In the genomic region with DNA sequence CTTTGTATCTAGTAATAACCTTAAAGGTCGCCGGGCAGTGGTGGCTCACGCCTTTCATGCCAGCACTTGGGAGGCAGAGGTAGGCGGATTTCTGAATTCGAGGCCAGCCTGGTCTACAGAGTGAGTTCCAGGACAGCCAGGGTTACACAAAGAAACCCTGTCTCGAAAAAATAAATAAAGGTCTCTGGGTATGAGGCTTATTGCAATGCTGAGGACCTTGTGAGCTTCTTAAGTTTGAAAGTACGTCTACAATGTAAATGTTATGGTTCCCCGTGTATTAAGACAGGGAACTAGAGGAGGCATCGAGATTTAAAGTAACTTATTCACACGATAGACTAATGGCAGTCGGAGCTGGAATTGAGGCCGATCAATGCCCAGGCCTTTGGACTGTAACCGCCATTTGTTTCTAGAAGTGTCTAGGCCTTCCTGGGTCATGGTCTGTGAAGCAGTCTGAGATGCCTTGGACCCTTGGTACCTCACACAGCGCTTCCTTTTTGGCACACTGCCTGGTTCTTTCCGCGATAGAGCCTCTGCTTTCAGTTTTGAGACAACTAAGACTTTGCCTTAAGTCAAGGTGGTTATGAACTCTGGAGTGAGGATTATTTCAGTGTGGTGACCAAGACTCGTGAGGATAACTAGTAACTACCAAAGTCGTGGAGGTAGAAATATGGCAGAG, we compare ENCODE assay signal across 8 mouse cellular contexts. TPM values are rescaled to one million over a fixed set of nuclear protein-coding genes. Genes with fewer than 3 reads are reported as not detected.
DNase-seq lines count a peak whose midpoint lies in the region; ATAC-seq and TF ChIP-seq lines count a peak whose summit lies in the region.

No protein-coding gene starts in this region.

- no peaks in the 10 kb centered on the region; the same call in 1 of the 2 replicates for H3K9me3 ChIP-seq in ES-E14 (ENCODE audit: control insufficient read depth, insufficient read depth, low read depth, low read length)
- H3K9me3 ChIP-seq in hindbrain, embryonic 13.5 days = no peaks in the 10 kb centered on the region

- in situ Hi-C loops in ES-E14 (cut with MboI; ENCODE audit: low sequenced_read_pairs in 2 of 2, unreplicated experiment in 2 of 2) = no loop called here

- H3K27me3 ChIP-seq in hindbrain, embryonic 13.5 days = 0 out of 2 replicates have a peak, but pooled peaks cover 7% of the 10 kb centered on the region

- TF ChIP-seq CTCF in brain, embryonic 14.5 days (IDR thresholded peaks at IDR 0.05; ENCODE audit: borderline replicate concordance, extremely low read depth, insufficient read depth, insufficient read length) = no peak

- H3K4me3 ChIP-seq in ES-E14 (ENCODE audit: insufficient read depth in 1 of 2, low read depth in 1 of 2, low read length in 2 of 2, poor library complexity in 1 of 2, severe bottlenecking in 1 of 2) = peak overlapping the region; percentile 53 to 66
- H3K4me3 ChIP-seq in hindbrain, embryonic 13.5 days = peak overlapping the region; percentile 65

- H3K4me1 ChIP-seq in ES-E14 (ENCODE audit: control insufficient read depth in 2 of 2, insufficient read depth in 2 of 2, low read length in 2 of 2, poor library complexity in 1 of 2) = 0 out of 4 replicates have a peak, but pooled peaks cover 0 to 2% of the 10 kb centered on the region in 2 experiments
- peaks cover 10% of the 10 kb centered on the region for H3K4me1 ChIP-seq in hindbrain, embryonic 13.5 days (replicated peaks)

- DNase-seq in ES-E14 (ENCODE audit: low read depth, low spot score) = no peak
- peak; percentile 45 for DNase-seq in brain, embryonic 14.5 days (ENCODE audit: low read depth)
- peak; percentile 10 for DNase-seq in forelimb bud, embryonic 11.5 days (ENCODE audit: low read depth, low spot score)
- peak; percentile 34 to 78 for DNase-seq in left cerebral cortex, postnatal 10 days (ENCODE audit: extremely low spot score in 1 of 2, low spot score in 2 of 2)
- peak; percentile 32 for DNase-seq in right cerebral cortex, postnatal 14 days
- DNase-seq in frontal cortex, postnatal 25 days (ENCODE audit: low spot score in 2 of 2) = no peak

- H3K27ac ChIP-seq in ES-E14 (ENCODE audit: insufficient read depth, low read depth, low read length, poor library complexity, severe bottlenecking) = no peak overlapping the region
- H3K27ac ChIP-seq in hindbrain, embryonic 13.5 days = no peak overlapping the region

- 36% methylated on average over 18 of the region's 18 CpGs for WGBS in hindbrain, embryonic 13.5 days

- TF ChIP-seq POLR2A in brain, embryonic 14.5 days (IDR thresholded peaks at IDR 0.05; ENCODE audit: borderline replicate concordance, extremely low read depth, insufficient read depth, insufficient read length, poor library complexity, severe bottlenecking) = no peak

- peak overlapping the region; percentile 94 for H3K4me2 ChIP-seq in hindbrain, embryonic 13.5 days

- ATAC-seq in hindbrain, embryonic 13.5 days (ENCODE audit: low FRiP score) = peak; percentile 11; the same call in 1 of the 2 replicates
- ATAC-seq in megakaryocyte, adult 5-6 weeks (ENCODE audit: poor library complexity, severe bottlenecking) = peak; percentile 22

- intact Hi-C loops in left cerebral cortex, postnatal 10 days (cut with DNase I) = no loop called here

- H3K9ac ChIP-seq in ES-E14 (ENCODE audit: insufficient read depth, low read depth, low read length, poor library complexity, severe bottlenecking) = peak overlapping the region; percentile 69; the same call in 1 of the 2 replicates
- peak overlapping the region; percentile 79; the same call in 1 of the 2 replicates for H3K9ac ChIP-seq in hindbrain, embryonic 13.5 days

- no peaks in the 10 kb centered on the region for H3K36me3 ChIP-seq in ES-E14 (ENCODE audit: control insufficient read depth, insufficient read depth, low read length, poor library complexity, severe bottlenecking)
- no peaks in the 10 kb centered on the region for H3K36me3 ChIP-seq in hindbrain, embryonic 13.5 days

TF ChIP-seq in ES-E14, 5 proteins besides CTCF, POLR2A, EP300 and RAD21:
- no peak for TF ChIP-seq MAFK (IDR thresholded peaks at IDR 0.05; ENCODE audit: insufficient read depth, low read depth, low read length)
- no peak for TF ChIP-seq ZC3H11A (IDR thresholded peaks at IDR 0.05; ENCODE audit: borderline replicate concordance, low read depth, low read length)
- TF ChIP-seq CHD2 (IDR thresholded peaks at IDR 0.05; ENCODE audit: low read depth, low read length) = no peak
- TF ChIP-seq ZNF384 (IDR thresholded peaks at IDR 0.05; ENCODE audit: low read depth, low read length) = no peak
- TF ChIP-seq HCFC1 (IDR thresholded peaks at IDR 0.05; ENCODE audit: borderline replicate concordance, insufficient read depth, low read length) = no peak

RNA-seq across cellular contexts. Expression of gene B2m, which starts 0.9 kb away (rescaled TPM):
- 38.4 and 73.8 TPM in 2 replicates for total RNA-seq in ES-E14 (2012; rRNA removed)
- polyA plus RNA-seq in brain, embryonic 14.5 days (2012; rRNA removed) = 36.0 and 52.2 TPM in 2 replicates
- 112 and 119 TPM in 2 replicates for polyA plus RNA-seq in hindbrain, embryonic 13.5 days (2015; fragmentation: Nextera tagmentation; extraction: Ambion mirVana)
- total RNA-seq in left cerebral cortex, postnatal 10 days (2021) = 10 to 100 TPM; 72.1 to 76.8 TPM
- 5,498 and 5,622 TPM in 2 replicates for total RNA-seq in megakaryocyte, adult 5-6 weeks (2015)
- total RNA-seq in megakaryocyte, adult 5-6 weeks (2017) = 2,725 and 3,039 TPM in 2 replicates

RNA-seq across cellular contexts. Expression of gene Trim69, which starts 12.1 kb away (rescaled TPM):
- not detected in 2 replicates for total RNA-seq in ES-E14 (2012; rRNA removed)
- polyA plus RNA-seq in brain, embryonic 14.5 days (2012; rRNA removed) = not detected in 2 replicates
- not detected in 2 replicates for polyA plus RNA-seq in hindbrain, embryonic 13.5 days (2015; fragmentation: Nextera tagmentation; extraction: Ambion mirVana)
- not detected for total RNA-seq in left cerebral cortex, postnatal 10 days (2021)
- total RNA-seq in megakaryocyte, adult 5-6 weeks (2015) = not detected in 2 replicates
- total RNA-seq in megakaryocyte, adult 5-6 weeks (2017) = 0.33 TPM in 1 of 2 replicates, not detected in the other

RNA-seq across cellular contexts. Expression of gene Spg11, which starts 30.2 kb away (rescaled TPM):
- total RNA-seq in ES-E14 (2012; rRNA removed) = 15.4 and 18.2 TPM in 2 replicates
- polyA plus RNA-seq in brain, embryonic 14.5 days (2012; rRNA removed) = 13.3 and 14.9 TPM in 2 replicates
- 8.3 and 8.9 TPM in 2 replicates for polyA plus RNA-seq in hindbrain, embryonic 13.5 days (2015; fragmentation: Nextera tagmentation; extraction: Ambion mirVana)
- 10 to 100 TPM; 19.8 to 20.4 TPM for total RNA-seq in left cerebral cortex, postnatal 10 days (2021)
- total RNA-seq in megakaryocyte, adult 5-6 weeks (2015) = 11.2 TPM in 2 replicates
- total RNA-seq in megakaryocyte, adult 5-6 weeks (2017) = 14.8 and 15.3 TPM in 2 replicates

RNA-seq across cellular contexts. Expression of gene Patl2, which starts 37.6 kb away (rescaled TPM):
- total RNA-seq in ES-E14 (2012; rRNA removed) = 1.3 and 2.3 TPM in 2 replicates
- polyA plus RNA-seq in brain, embryonic 14.5 days (2012; rRNA removed) = not detected in 2 replicates
- not detected in 2 replicates for polyA plus RNA-seq in hindbrain, embryonic 13.5 days (2015; fragmentation: Nextera tagmentation; extraction: Ambion mirVana)
- total RNA-seq in left cerebral cortex, postnatal 10 days (2021) = under 1 TPM in 1 of 2 experiments, not detected in 1; 0.14 TPM
- total RNA-seq in megakaryocyte, adult 5-6 weeks (2015) = not detected in 2 replicates
- not detected in 2 replicates for total RNA-seq in megakaryocyte, adult 5-6 weeks (2017)

RNA-seq across cellular contexts. Expression of gene Terb2, which starts 37.7 kb away (rescaled TPM):
- 0.53 and 1.9 TPM in 2 replicates for total RNA-seq in ES-E14 (2012; rRNA removed)
- not detected in 2 replicates for polyA plus RNA-seq in brain, embryonic 14.5 days (2012; rRNA removed)
- polyA plus RNA-seq in hindbrain, embryonic 13.5 days (2015; fragmentation: Nextera tagmentation; extraction: Ambion mirVana) = not detected in 2 replicates
- not detected for total RNA-seq in left cerebral cortex, postnatal 10 days (2021)
- not detected in 2 replicates for total RNA-seq in megakaryocyte, adult 5-6 weeks (2015)
- not detected in 2 replicates for total RNA-seq in megakaryocyte, adult 5-6 weeks (2017)

Comparison
In these comparisons a context has a peak if more than half of its experiments do, and no peak if none do; other contexts are left out.
1. DNase-seq: peak in brain, embryonic 14.5 days (single experiment), forelimb bud, embryonic 11.5 days (single experiment), left cerebral cortex, postnatal 10 days (2 of 2) and right cerebral cortex, postnatal 14 days (single experiment); none in ES-E14 (single experiment) and frontal cortex, postnatal 25 days (0 of 2).
2. RNA of gene B2m, which starts 0.9 kb away (total RNA-seq): 2,725 to 5,622 TPM in megakaryocyte, adult 5-6 weeks; 72.1 to 76.8 TPM in left cerebral cortex, postnatal 10 days and 38.4 to 73.8 TPM in ES-E14; every median in the first group is over 10 times any median in the second.